Mouse (Mus musculus): ENCODE data around the gene Prss35.

Gene Prss35

DNA sequence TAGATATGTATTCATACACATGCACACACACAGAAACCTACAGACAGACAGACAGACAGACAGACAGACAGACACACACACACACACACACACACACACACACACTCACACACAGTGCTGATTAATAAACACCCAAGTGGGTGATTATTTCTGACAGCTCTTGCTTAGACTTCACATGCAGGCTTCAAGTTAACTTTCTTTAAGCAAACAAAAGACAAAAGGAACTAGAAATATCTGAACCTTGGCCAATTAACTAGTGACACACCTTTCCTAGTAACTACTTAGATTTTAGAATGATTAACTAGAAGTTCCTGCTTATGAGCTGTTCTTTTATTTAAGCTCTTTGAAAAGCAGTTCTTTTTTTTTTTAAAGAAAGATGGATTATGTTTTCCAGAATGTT lies 9.1 kb upstream of the Prss35 start:
- DNase-seq (ENCODE audit: low spot score) = no peak

DNA sequence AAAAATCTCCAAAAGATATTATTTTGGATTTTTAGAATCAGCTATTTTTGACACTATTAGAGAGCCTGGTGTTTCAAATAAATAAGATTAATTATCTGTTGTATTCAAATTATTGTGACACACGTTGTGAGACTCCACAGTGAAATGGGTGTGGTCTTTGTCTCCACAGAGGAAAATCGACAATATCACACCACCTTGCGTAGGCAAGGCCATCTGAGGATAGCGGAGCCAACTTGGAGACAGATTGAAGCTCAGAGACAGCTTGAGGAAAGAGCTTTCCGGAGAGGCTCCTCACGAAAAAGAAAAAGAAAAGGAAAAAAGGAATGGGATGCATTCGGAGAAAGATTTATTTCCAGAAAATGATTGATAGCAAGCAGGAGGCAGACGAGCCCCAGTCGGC lies 8.7 kb upstream of the Prss35 start:
- DNase-seq (ENCODE audit: low spot score) = no peak

- DNase-seq (ENCODE audit: low spot score) = no peak
Measured at GRCm38 (mm10) chr9:86736991-86737390, 6.5 kb upstream of the Prss35 start.

DNA sequence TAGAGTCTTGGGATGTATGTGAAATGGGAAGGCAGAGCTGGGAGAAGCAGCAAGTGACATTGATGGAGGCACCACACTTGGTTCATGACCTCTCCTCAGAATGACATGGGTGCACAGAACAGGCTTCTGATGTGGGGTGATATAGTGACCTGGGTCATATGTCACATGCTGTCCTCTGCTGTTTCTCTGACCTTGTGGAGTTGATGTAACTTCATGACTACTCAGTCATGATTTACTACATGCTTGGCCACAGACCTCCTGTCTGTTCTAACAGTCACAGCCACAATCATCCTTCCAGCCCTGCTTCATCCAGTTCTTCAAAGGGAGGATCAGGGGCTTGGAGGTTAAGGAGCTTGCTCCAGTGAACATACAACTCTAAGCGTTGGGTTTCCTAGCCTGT lies 5.4 kb upstream of the Prss35 start:
- no peak for DNase-seq (ENCODE audit: low spot score)

- DNase-seq (ENCODE audit: low spot score) = no peak
Measured at GRCm38 (mm10) chr9:86738801-86739200, 4.6 kb upstream of the Prss35 start.

- DNase-seq (ENCODE audit: low spot score) = no peak
Measured at GRCm38 (mm10) chr9:86739971-86740370, 3.5 kb upstream of the Prss35 start.

- no peak for DNase-seq (ENCODE audit: low spot score)
Measured at GRCm38 (mm10) chr9:86744041-86744440, 592 bp downstream of the Prss35 start.

DNA sequence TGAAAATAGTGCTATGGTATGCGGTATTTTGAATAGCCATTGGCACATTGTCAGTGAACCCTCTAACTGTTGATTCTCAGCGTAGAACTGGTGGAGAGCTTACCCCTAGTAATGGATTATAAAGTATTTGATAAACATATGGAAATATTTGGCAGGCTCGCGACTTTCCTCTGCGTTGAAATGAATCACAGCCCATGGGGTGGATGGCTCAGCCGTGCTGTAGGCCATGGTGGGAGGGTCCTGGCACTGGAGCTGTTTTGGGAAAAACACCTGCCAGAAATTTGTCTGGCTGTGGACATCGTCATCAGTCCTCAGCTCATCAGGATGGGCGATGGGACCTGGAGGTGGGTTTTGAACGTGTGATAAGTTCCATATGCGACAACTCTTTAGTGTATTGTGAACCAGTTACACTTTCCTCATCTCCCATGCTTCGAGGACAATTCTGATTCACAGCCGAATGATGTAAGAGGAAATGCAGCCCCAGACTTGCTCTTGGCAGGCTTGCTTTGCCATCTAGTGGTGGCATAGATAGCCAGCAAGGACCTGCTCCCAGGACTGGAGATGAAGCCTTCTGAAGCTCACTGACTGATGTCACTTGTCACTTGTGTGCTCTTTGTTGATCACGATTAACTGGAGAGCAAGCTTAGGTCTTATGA lies 2.6 kb downstream of the Prss35 start:
- DNase-seq (ENCODE audit: low spot score) = no peak

- DNase-seq (ENCODE audit: low spot score) = no peak
Measured at GRCm38 (mm10) chr9:86762477-86763376, 19.3 kb downstream of the Prss35 start.

- no peak for DNase-seq (ENCODE audit: low spot score)
Measured at GRCm38 (mm10) chr9:86764002-86764401, 20.6 kb downstream of the Prss35 start.

- no peak for DNase-seq (ENCODE audit: low spot score)
Measured at GRCm38 (mm10) chr9:86766991-86767390, 23.5 kb downstream of the Prss35 start.

DNA sequence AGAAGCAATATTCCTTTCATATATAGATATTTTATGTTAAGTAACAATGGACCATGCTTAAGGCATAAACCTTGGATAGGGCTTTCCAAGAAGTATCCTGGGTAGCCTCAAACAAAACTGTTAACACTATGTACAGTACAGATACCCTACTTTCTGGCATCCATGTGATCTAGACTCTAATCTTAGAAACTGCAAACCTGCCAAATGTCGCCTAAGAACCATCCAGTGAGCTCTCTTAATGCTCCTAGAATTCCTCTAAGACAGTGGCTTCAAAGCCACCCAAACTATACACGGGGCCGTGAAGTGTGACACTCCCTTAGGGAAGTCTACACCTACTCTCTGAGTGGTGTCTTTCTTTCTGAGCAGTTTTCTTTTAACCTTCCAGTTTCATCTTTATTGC lies 29.4 kb downstream of the Prss35 start:
- DNase-seq (ENCODE audit: low spot score) = no peak

GRCm38 (mm10) chr9:86773996-86774395 lies 30.5 kb downstream of the Prss35 start:
- DNase-seq (ENCODE audit: low spot score) = no peak

- no peak for DNase-seq (ENCODE audit: low spot score)
Measured at GRCm38 (mm10) chr9:86775374-86775773, 31.9 kb downstream of the Prss35 start.

DNA sequence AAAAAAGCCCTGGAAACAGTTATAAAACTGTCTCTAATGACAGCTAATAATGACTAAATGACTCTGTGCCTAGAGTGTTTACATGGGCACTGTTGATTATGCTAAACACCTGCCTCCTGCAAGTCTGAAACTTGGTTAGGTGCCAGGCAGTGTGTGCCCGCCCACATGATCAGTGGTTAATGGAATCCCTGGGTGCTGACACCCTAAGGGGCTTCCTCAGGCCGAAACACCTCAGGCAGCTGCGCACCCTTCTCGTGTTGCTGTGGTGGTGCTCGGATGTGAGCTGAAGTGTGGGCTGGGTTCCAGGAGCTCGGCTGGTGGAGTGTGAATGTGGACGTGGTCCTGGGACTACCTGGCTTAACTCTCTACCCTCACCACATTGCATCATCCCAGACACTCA lies 33.9 kb downstream of the Prss35 start:
- DNase-seq (ENCODE audit: low spot score) = no peak

- DNase-seq (ENCODE audit: low spot score) = no peak
Measured at GRCm38 (mm10) chr9:86778212-86778611, 34.8 kb downstream of the Prss35 start.

DNA sequence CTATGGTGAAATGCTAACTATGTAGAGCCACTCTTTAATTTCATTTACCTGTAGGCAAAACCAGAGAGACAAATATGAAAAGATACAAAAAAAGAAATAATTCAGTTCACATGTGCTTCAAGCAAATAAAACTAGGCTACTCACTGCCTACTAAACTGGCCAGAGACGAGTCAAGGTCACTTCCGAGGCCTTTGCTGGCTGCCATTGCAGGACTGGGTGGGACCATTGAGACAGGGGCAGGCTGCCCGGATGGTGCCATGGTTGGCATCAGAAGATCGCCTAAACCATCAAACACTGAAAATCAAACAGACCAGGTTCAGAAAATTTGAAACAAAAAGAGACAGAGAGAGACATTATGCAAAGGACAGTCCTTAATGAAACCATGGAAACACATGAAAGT lies 38.0 kb downstream of the Prss35 start:
- no peak for DNase-seq (ENCODE audit: low spot score)

DNA sequence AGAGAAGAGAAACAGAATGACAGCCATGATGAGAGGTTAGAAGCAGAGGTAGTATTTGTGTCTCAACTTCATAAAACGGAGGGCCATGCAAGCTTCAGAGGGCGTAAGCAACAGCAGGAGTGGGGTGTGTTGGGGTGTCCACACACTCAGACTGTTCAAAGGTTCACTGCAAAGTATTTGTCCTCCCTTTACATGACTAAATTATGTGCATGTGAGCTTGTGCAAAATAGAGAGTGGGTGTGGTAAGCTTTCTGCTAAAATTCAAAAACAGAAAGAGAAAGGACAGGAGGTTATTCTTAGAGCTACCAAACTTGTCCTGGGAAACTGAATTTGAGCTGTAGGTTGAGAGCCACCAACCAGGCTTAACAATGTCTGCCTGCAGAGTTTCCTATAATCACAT lies 39.4 kb downstream of the Prss35 start:
- DNase-seq (ENCODE audit: low spot score) = no peak

DNA sequence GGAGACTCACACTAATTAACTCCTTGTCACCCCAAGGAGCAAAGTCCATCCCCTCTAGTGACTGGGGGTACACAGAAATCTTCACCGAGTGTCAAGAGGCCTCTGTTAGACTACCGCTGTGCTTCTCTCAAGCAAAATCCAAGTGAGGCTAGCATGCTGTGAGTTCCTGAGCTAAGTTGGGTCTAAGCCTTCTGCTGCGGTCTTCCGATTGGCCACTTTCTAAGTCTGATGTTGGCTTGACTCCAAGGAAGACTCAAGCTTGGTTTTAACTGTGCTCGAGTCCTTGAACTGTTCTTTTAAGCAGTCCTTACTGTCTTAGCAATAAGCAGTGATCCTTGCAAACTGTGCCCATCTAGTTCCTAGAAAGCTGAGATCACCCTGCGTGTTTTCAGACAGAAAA lies 45.7 kb downstream of the Prss35 start:
- no peak for DNase-seq (ENCODE audit: low spot score)

- DNase-seq (ENCODE audit: low spot score) = no peak
Measured at GRCm38 (mm10) chr9:86791927-86792326, 48.5 kb downstream of the Prss35 start.

DNA sequence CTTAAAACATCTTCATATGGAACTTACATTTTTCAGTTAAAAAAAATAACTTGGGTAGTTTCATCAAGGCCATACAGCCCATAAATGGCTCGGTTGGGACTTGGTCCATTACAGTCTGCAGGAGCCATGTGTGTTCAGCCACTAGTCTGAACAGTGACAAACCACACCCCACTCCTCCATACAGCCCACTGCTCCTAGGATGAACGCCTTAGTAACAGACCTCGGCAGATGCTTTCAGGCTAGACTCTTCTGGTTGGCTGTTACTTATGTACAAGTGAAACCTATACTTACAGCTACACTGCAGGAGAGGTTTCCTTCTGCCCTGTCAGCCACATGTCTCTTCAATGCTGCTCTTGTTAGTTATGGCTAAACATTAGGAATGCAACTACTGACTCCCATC lies 51.8 kb downstream of the Prss35 start:
- no peak for DNase-seq (ENCODE audit: low spot score)

- DNase-seq (ENCODE audit: low spot score) = no peak
Measured at GRCm38 (mm10) chr9:86797553-86797952, 54.1 kb downstream of the Prss35 start.

DNA sequence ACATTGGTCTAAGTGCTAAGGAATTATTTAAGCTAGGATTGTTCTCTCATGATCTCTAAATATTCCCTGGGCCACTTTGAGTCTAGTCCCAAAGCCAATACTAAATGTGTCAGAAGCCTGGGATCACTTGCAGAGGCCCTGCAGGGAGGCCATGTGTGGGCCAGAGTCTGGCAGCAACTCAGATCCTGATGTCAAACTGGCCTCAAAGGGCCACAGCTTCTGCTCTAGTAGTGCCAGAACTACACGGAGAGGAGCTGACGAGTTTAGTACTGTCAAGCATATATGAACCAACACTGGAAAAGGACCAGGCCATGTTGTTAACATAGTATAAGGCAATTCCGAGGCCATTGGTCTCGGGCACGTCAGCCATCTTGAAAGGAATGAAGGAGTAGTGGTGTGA lies 54.7 kb downstream of the Prss35 start:
- no peak for DNase-seq (ENCODE audit: low spot score)

DNA sequence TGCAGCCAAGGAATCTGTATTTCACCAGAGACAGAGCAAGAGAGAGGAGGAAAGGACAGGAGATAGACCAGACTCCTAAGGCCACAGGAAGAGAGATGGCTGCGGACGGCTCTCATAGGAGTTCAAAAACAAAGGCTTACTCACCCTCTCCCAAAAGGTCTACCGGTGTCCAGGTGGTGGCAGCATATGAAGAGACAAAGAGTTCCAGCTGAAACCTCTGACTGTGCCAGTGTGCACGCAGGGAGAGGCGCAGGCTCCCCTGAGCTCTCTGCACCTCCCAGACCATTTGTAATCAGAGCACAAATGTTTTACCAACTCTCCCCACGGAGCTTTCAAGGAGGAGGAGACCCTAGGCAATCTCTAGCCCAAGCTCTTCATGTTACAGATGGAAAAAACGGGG lies 55.2 kb downstream of the Prss35 start:
- no peak for DNase-seq (ENCODE audit: low spot score)

Data from T-cell, adult 2 months (primary cell).